Mouse (Mus musculus) ES-E14 (cell line): Measurements from ENCODE around the gene Tmcc1. TPM values are rescaled to one million over a fixed set of nuclear protein-coding genes. Genes with fewer than 3 reads are reported as not detected.
A peak's percentile ranks its signal among the peaks of the same experiment; 100 is the strongest.

Experiments
- DNase-seq: peaks from one replicate; pipeline ENCODE4 v3.0.0-alpha.2; 2013; ENCODE audit warnings: low read depth, low spot score
- H3K27ac ChIP-seq: 2 replicates; pipeline ENCODE4 v1.5.1; 2012; ENCODE audit warnings: low read depth, mild to moderate bottlenecking, low read length, moderate library complexity, mixed read lengths; ENCODE audit not compliant: poor library complexity, insufficient read depth, severe bottlenecking
- H3K36me3 ChIP-seq: 2 replicates; pipeline ENCODE4 v1.6.1; 2012; ENCODE audit warnings: mild to moderate bottlenecking, low read length, moderate library complexity, mixed read lengths; ENCODE audit not compliant: control insufficient read depth, poor library complexity, insufficient read depth, severe bottlenecking
- H3K4me1 ChIP-seq, 2 experiments: fragments of 150-350 bp in 1 of 2; sonication (generic) in 1 of 2; 2 replicates each; pipeline ENCODE4 v1.6.1; 2012; ENCODE audit warnings: low read length in 2 of 2, mild to moderate bottlenecking in 1 of 2, mixed read lengths in 1 of 2; ENCODE audit not compliant: control insufficient read depth in 2 of 2, insufficient read depth in 2 of 2, poor library complexity in 1 of 2
- H3K4me3 ChIP-seq, 2 experiments: fragments of 150-350 bp in 1 of 2; sonication (generic) in 1 of 2; 2 replicates each; pipeline ENCODE4 v1.5.1; 2012; ENCODE audit warnings: low read length in 2 of 2, low read depth in 1 of 2, mild to moderate bottlenecking in 1 of 2, mixed read lengths in 1 of 2; ENCODE audit not compliant: insufficient read depth in 1 of 2, poor library complexity in 1 of 2, severe bottlenecking in 1 of 2
- H3K9ac ChIP-seq: 2 replicates; pipeline ENCODE4 v1.6.1; 2012; ENCODE audit warnings: low read depth, mild to moderate bottlenecking, low read length, mixed read lengths; ENCODE audit not compliant: poor library complexity, insufficient read depth, severe bottlenecking
- H3K9me3 ChIP-seq: fragments of 150-350 bp; sonication (generic); 2 replicates; pipeline ENCODE4 v1.6.1; 2012; ENCODE audit warnings: low read depth, mild to moderate bottlenecking, low read length; ENCODE audit not compliant: control insufficient read depth, insufficient read depth
- CHD2 ChIP-seq: IDR thresholded peaks from 2 replicates; pipeline ENCODE4 v1.6.1; 2014; ENCODE audit warnings: mild to moderate bottlenecking, low read depth, low read length, inconsistent platforms
- HCFC1 ChIP-seq: IDR thresholded peaks from 2 replicates; pipeline ENCODE4 v1.6.1; 2012; ENCODE audit warnings: low read length, inconsistent platforms, borderline replicate concordance; ENCODE audit not compliant: insufficient read depth
- MAFK ChIP-seq: IDR thresholded peaks from 2 replicates; pipeline ENCODE4 v1.6.1; 2014; ENCODE audit warnings: mild to moderate bottlenecking, low read depth, low read length, inconsistent platforms; ENCODE audit not compliant: insufficient read depth
- ZC3H11A ChIP-seq: IDR thresholded peaks from 2 replicates; pipeline ENCODE4 v1.6.1; 2012; ENCODE audit warnings: low read depth, mild to moderate bottlenecking, inconsistent platforms, low read length, borderline replicate concordance
- ZNF384 ChIP-seq: IDR thresholded peaks from 2 replicates; pipeline ENCODE4 v1.6.1; 2012; ENCODE audit warnings: low read depth, low read length, inconsistent platforms
- in situ Hi-C, 2 experiments: fragments of 600-800 bp; cut with MboI; formaldehyde crosslinking; loops; one replicate each; pipeline ENCODE4 v1.15.1; 2025; ENCODE audit warnings: low sequenced_read_pairs in 2 of 2, inconsistent platforms in 1 of 2; ENCODE audit not compliant: unreplicated experiment in 2 of 2
- total RNA-seq: library from RNA; depleted of rRNA; stranded (reverse); fragments of 300-350 nt; gene quantifications from 2 replicates; pipeline ENCODE4 v1.2.3, GENCODE M21; 2012

Tmcc1 gene
- total RNA-seq, 1 experiment = 29.3 TPM

- no peak overlapping the region for H3K9ac ChIP-seq
- TF ChIP-seq ZNF384 = no peak
- no peak for TF ChIP-seq HCFC1
- TF ChIP-seq CHD2 = no peak
- no peak for TF ChIP-seq ZC3H11A
- TF ChIP-seq MAFK = no peak
- in situ Hi-C loops = no loop called here
- no peak for DNase-seq
- no peaks in the 10 kb centered on the region for H3K4me1 ChIP-seq
- no peaks in the 10 kb centered on the region for H3K36me3 ChIP-seq
- H3K4me3 ChIP-seq = no peak overlapping the region
- H3K27ac ChIP-seq = no peak overlapping the region
- H3K9me3 ChIP-seq = no peaks in the 10 kb centered on the region
These were observed 82.7 kb downstream of the Tmcc1 start for GRCm38 (mm10) chr6:116110588-116110987.

- no peaks in the 10 kb centered on the region for H3K36me3 ChIP-seq
- peak; percentile 77 for DNase-seq
These were observed 85.6 kb downstream of the Tmcc1 start for GRCm38 (mm10) chr6:116107471-116108358.

GRCm38 (mm10) chr6:116106967-116107470 is 86.3 kb downstream of the Tmcc1 start:
- in situ Hi-C loops = no loop called here
- H3K9ac ChIP-seq = no peak overlapping the region
- no peaks in the 10 kb centered on the region for H3K4me1 ChIP-seq
- no peak for TF ChIP-seq MAFK
- no peak for TF ChIP-seq ZNF384
- no peak for TF ChIP-seq HCFC1
- no peak for TF ChIP-seq ZC3H11A
- no peak for TF ChIP-seq CHD2
- no peaks in the 10 kb centered on the region for H3K9me3 ChIP-seq
- H3K4me3 ChIP-seq = peak overlapping the region; percentile 73 to 79
- H3K27ac ChIP-seq = no peak overlapping the region
- DNase-seq = peak; percentile 46
- no peaks in the 10 kb centered on the region for H3K36me3 ChIP-seq

More at GRCm38 (mm10) chr6:116107471-116108358, 85.6 kb downstream of the Tmcc1 start:
- Histone ChIP-seq H3K9me3 (no peaks in the 10 kb centered on the region), H3K9ac (peak overlapping the region; percentile 54), H3K4me1 (no peaks in the 10 kb centered on the region), H3K27ac (0 out of 2 replicates have a peak overlapping the region, but pooled peaks have one; percentile 25), H3K4me3 (peak overlapping the region; percentile 73 to 79)
- in situ Hi-C loops = no loop called here
- TF ChIP-seq MAFK = no peak

- H3K27ac ChIP-seq = no peak overlapping the region
- in situ Hi-C loops = no loop called here
- no peaks in the 10 kb centered on the region for H3K4me1 ChIP-seq
- no peak overlapping the region for H3K4me3 ChIP-seq
- no peak for DNase-seq
- H3K36me3 ChIP-seq = no peaks in the 10 kb centered on the region
- TF ChIP-seq ZC3H11A = no peak
- TF ChIP-seq MAFK = no peak
- no peak for TF ChIP-seq HCFC1
- no peak for TF ChIP-seq CHD2
- TF ChIP-seq ZNF384 = no peak
- H3K9ac ChIP-seq = no peak overlapping the region
- no peaks in the 10 kb centered on the region for H3K9me3 ChIP-seq
These were observed 95.7 kb downstream of the Tmcc1 start for GRCm38 (mm10) chr6:116097579-116097978.

- H3K27ac ChIP-seq = no peak overlapping the region
These were observed 103.9 kb downstream of the Tmcc1 start for GRCm38 (mm10) chr6:116089402-116089801.

More at GRCm38 (mm10) chr6:116089402-116089801, 103.9 kb downstream of the Tmcc1 start:
- Histone ChIP-seq H3K9me3 (no peaks in the 10 kb centered on the region), H3K36me3 (no peaks in the 10 kb centered on the region), H3K9ac (no peak overlapping the region), H3K4me1 (no peaks in the 10 kb centered on the region), H3K4me3 (no peak overlapping the region)
- DNase-seq = no peak
- TF ChIP-seq ZNF384 (no peak), CHD2 (no peak), MAFK (no peak), HCFC1 (no peak), ZC3H11A (no peak)
- in situ Hi-C loops = no loop called here
